Mouse (Mus musculus) right cerebral cortex, postnatal 14 days (tissue): ENCODE measurements around the gene Itpripl1.
"Not testable (repeated sequence)": the region's sequence is repeated elsewhere in the genome, so short reads cannot be mapped to it uniquely, and the experiment has no call there.

Experiments
- DNase-seq: peaks from one replicate; pipeline ENCODE4 v3.0.0; 2022

The Itpripl1 gene

DNA sequence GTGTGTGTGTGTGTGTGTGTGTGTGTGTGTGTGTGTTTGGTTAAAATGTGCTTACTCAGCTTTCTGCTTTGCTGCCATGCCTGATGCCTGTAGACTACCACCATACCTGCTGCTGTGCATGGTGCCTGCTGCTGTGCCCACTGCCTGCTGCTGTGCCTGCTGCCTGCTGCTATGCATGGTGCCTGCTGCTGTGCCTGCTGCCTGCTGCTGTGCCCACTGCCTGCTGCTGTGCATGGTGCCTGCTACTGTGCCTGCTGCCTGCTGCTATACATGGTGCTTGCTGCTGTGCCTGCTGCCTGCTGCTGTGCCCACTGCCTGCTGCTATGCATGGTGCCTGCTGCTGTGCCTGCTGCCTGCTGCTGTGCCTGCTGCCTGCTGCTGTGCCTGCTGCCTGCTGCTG, 53.1 kb downstream of the Itpripl1 start:
- not testable (repeated sequence) for DNase-seq
